Mouse (Mus musculus) embryo, embryonic 11.5 days (tissue): Measurements from ENCODE around the gene Il17re.

Experiments used
- DNase-seq: peaks from one replicate; pipeline ENCODE4 v3.0.0-alpha.2; 2012; ENCODE audit warnings: low read depth, low spot score

Il17re gene

GRCm38 (mm10) chr6:113483729-113484128 lies 25.4 kb downstream of the Il17re start:
- no peak for DNase-seq

GRCm38 (mm10) chr6:113487125-113487576 lies 28.9 kb downstream of the Il17re start:
- no peak for DNase-seq

DNA sequence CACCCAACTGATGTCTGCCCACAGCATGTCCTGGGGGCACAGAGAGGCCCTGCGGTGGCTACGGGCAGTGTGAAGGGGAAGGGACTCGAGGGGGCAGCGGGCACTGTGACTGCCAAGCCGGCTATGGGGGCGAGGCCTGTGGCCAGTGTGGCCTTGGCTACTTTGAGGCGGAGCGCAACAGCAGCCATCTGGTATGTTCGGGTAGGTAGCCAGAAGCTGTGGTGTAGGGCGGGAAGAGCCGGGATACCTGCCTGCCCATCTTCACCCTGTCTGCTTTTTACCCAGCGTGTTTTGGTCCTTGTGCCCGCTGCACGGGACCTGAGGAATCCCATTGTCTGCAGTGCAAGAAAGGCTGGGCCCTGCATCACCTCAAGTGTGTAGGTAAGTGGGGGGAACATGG lies 31.1 kb downstream of the Il17re start:
- no peak for DNase-seq

- DNase-seq, result no peak
Observed at GRCm38 (mm10) chr6:113492101-113492864, 34.0 kb downstream of the Il17re start.

GRCm38 (mm10) chr6:113494258-113494788 lies 36.0 kb downstream of the Il17re start:
- DNase-seq, result peak; percentile 57

- DNase-seq, result no peak
Observed at GRCm38 (mm10) chr6:113495071-113495675, 36.9 kb downstream of the Il17re start.

- DNase-seq, result no peak
Observed at GRCm38 (mm10) chr6:113499346-113499745, 41.1 kb downstream of the Il17re start.

DNA sequence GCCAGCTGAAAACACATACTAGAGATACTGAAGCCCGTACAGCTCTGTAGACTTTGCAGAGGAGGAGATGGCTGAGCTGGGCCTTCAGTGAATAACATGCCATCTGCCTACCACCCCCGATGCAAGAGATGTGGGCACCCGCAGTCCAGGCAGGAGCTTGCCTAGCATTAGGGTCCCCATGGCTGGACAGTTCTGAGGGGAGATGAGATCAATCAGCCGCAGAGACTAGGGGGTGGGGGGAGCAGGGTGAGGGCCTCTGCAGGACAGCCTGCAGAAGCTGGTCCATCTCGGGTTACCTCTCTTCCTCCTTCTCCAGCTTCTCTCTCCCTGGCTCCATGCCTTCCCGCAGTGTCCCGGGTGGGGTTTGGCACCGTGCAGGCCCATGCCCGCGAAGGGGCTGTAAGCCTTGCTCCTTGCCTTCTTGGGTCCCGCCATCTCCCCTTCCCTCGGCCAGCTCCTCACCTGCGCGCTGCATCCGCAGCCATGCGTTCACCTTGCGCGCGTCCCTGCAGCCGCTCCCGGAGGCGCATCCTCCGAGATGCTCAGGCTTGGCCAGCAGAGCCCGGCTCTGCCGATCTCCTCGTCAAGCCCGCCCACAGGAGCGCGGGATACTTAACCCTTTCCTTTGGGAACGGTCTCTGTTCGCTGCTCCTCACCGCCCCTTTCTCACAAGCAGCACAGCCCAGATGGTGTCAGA lies 43.3 kb downstream of the Il17re start, which contains the start of gene Prrt3:
Prrt3 (minus strand) TSS at position 544 of the 697 bp plus-strand sequence.
- DNase-seq, result no peak

GRCm38 (mm10) chr6:113502801-113503200 lies 44.5 kb downstream of the Il17re start:
- DNase-seq, result no peak

DNA sequence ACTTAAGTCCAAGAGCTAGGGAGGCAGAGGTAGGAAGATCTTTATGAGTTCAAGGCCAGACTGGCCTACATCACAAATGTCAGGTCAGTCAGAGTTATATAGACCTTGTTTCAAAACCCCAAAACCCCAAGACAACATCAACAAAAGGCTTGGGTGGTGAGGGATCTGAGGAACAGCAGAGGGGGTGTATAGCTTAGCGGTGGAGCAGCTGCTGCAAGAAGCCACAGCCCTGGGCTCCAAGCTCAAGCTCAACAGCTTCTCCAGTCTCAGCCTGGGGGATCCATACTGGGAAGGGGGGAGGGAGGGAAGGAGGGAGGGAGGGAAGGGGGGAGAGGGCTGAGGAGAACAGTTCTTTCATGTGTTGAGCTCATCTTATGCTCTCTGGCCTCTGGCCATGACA lies 47.4 kb downstream of the Il17re start:
- DNase-seq, result no peak

- DNase-seq, result no peak
Observed at GRCm38 (mm10) chr6:113507130-113507529, 48.8 kb downstream of the Il17re start.

GRCm38 (mm10) chr6:113508272-113508946 lies 50.1 kb downstream of the Il17re start:
- DNase-seq, result no peak

DNA sequence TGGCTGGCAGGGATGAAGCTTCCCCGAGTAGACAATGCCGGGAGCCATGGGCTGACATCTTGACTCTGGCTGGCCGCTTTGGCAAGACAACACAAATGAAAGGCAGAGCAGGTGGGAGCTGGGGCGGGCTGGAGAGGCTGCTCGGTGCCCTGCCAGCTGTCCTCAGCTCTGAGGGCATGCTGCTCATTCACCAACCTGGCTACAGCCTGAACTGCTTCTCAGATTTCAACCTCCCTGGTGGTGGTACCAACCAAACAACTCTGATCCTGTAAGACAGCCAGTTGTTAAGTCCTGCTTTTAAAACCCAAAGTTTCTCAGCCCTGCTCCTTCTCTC lies 50.6 kb downstream of the Il17re start:
- no peak for DNase-seq

GRCm38 (mm10) chr6:113513944-113514343 lies 55.7 kb downstream of the Il17re start:
- DNase-seq, result no peak

GRCm38 (mm10) chr6:113514600-113514999 lies 56.3 kb downstream of the Il17re start:
- DNase-seq, result no peak

GRCm38 (mm10) chr6:113517434-113518080 lies 59.3 kb downstream of the Il17re start:
- DNase-seq, result no peak
